Mouse (Mus musculus): Measurements from ENCODE around the gene Krt8. TPM values are rescaled to one million over a fixed set of nuclear protein-coding genes. Genes with fewer than 3 reads are reported as not detected.

Krt8 gene
- polyA plus RNA-seq, 1 experiment = 3,924 TPM

GRCm38 (mm10) chr15:101976023-101976422 is 28.3 kb downstream of the Krt8 start:
- H3K27ac ChIP-seq (ENCODE audit: insufficient read depth, low read depth, low read length) = peak overlapping the region; percentile 99
- H3K4me1 ChIP-seq (ENCODE audit: control insufficient read depth, insufficient read depth, insufficient read length, low read length) = peaks cover 51% of the 10 kb centered on the region

GRCm38 (mm10) chr15:101974083-101974845 is 30.0 kb downstream of the Krt8 start:
- no peaks in the 10 kb centered on the region for H3K27me3 ChIP-seq (ENCODE audit: control insufficient read depth, insufficient read depth, low read length)
- H3K4me1 ChIP-seq (ENCODE audit: control insufficient read depth, insufficient read depth, insufficient read length, low read length) = peaks cover 42% of the 10 kb centered on the region
- WGBS = 34% methylated on average over 16 of the region's 16 CpGs
- 0 out of 2 replicates have a peak overlapping the region, but pooled peaks have one; percentile 18 for H3K4me3 ChIP-seq (ENCODE audit: low read depth, low read length)
- no peaks in the 10 kb centered on the region for H3K36me3 ChIP-seq (ENCODE audit: control insufficient read depth, insufficient read depth, low read length)
- no peak for TF ChIP-seq CTCF (IDR thresholded peaks at IDR 0.05; ENCODE audit: extremely low read depth, insufficient read length, insufficient replicate concordance, low read depth, low read length)
- TF ChIP-seq POLR2A (IDR thresholded peaks at IDR 0.05; ENCODE audit: low read depth, low read length) = peak; percentile 47; the same call in 1 of the 2 replicates
- peak overlapping the region; percentile 95 for H3K27ac ChIP-seq (ENCODE audit: insufficient read depth, low read depth, low read length)

More at GRCm38 (mm10) chr15:101976023-101976422, 28.3 kb downstream of the Krt8 start:
- H3K4me3 ChIP-seq (ENCODE audit: low read depth, low read length) = no peak overlapping the region
- no peaks in the 10 kb centered on the region for H3K36me3 ChIP-seq (ENCODE audit: control insufficient read depth, insufficient read depth, low read length)
- TF ChIP-seq POLR2A (IDR thresholded peaks at IDR 0.05; ENCODE audit: low read depth, low read length) (no peak), CTCF (IDR thresholded peaks at IDR 0.05; ENCODE audit: extremely low read depth, insufficient read length, insufficient replicate concordance, low read depth, low read length) (no peak)
- WGBS = 33% methylated on average over 5 of the region's 5 CpGs
- no peaks in the 10 kb centered on the region for H3K27me3 ChIP-seq (ENCODE audit: control insufficient read depth, insufficient read depth, low read length)

GRCm38 (mm10) chr15:101973414-101974077 is 30.7 kb downstream of the Krt8 start:
- H3K4me3 ChIP-seq (ENCODE audit: low read depth, low read length) = no peak overlapping the region
- no peaks in the 10 kb centered on the region for H3K27me3 ChIP-seq (ENCODE audit: control insufficient read depth, insufficient read depth, low read length)
- peaks cover 40% of the 10 kb centered on the region for H3K4me1 ChIP-seq (ENCODE audit: control insufficient read depth, insufficient read depth, insufficient read length, low read length)
- WGBS = 12% methylated on average over 15 of the region's 15 CpGs
- H3K36me3 ChIP-seq (ENCODE audit: control insufficient read depth, insufficient read depth, low read length) = no peaks in the 10 kb centered on the region
- peak overlapping the region; percentile 95 for H3K27ac ChIP-seq (ENCODE audit: insufficient read depth, low read depth, low read length)
- peak; percentile 95 for TF ChIP-seq CTCF (IDR thresholded peaks at IDR 0.05; ENCODE audit: extremely low read depth, insufficient read length, insufficient replicate concordance, low read depth, low read length)
- no peak for TF ChIP-seq POLR2A (IDR thresholded peaks at IDR 0.05; ENCODE audit: low read depth, low read length)

- no peak overlapping the region for H3K27ac ChIP-seq (ENCODE audit: insufficient read depth, low read depth, low read length)
- TF ChIP-seq CTCF (IDR thresholded peaks at IDR 0.05; ENCODE audit: extremely low read depth, insufficient read length, insufficient replicate concordance, low read depth, low read length) = peak; percentile 65; the same call in 1 of the 2 replicates
- no peak for TF ChIP-seq POLR2A (IDR thresholded peaks at IDR 0.05; ENCODE audit: low read depth, low read length)
- H3K27me3 ChIP-seq (ENCODE audit: control insufficient read depth, insufficient read depth, low read length) = no peaks in the 10 kb centered on the region
- H3K4me3 ChIP-seq (ENCODE audit: low read depth, low read length) = no peak overlapping the region
- peaks cover 17% of the 10 kb centered on the region for H3K4me1 ChIP-seq (ENCODE audit: control insufficient read depth, insufficient read depth, insufficient read length, low read length)
- WGBS = 19% methylated on average over 4 of the region's 6 CpGs
- H3K36me3 ChIP-seq (ENCODE audit: control insufficient read depth, insufficient read depth, low read length) = no peaks in the 10 kb centered on the region
These were observed 33.7 kb downstream of the Krt8 start for GRCm38 (mm10) chr15:101970536-101970935.

GRCm38 (mm10) chr15:101966808-101967207 is 37.5 kb downstream of the Krt8 start:
- no peaks in the 10 kb centered on the region for H3K36me3 ChIP-seq (ENCODE audit: control insufficient read depth, insufficient read depth, low read length)
- TF ChIP-seq CTCF (IDR thresholded peaks at IDR 0.05; ENCODE audit: extremely low read depth, insufficient read length, insufficient replicate concordance, low read depth, low read length) (no peak), POLR2A (IDR thresholded peaks at IDR 0.05; ENCODE audit: low read depth, low read length) (no peak)
- 43% methylated on average over 8 of the region's 8 CpGs for WGBS
- no peaks in the 10 kb centered on the region for H3K27me3 ChIP-seq (ENCODE audit: control insufficient read depth, insufficient read depth, low read length)
- H3K27ac ChIP-seq (ENCODE audit: insufficient read depth, low read depth, low read length) = no peak overlapping the region
- no peaks in the 10 kb centered on the region; the same call in 1 of the 2 replicates for H3K4me1 ChIP-seq (ENCODE audit: control insufficient read depth, insufficient read depth, insufficient read length, low read length)
- no peak overlapping the region for H3K4me3 ChIP-seq (ENCODE audit: low read depth, low read length)

GRCm38 (mm10) chr15:101958891-101959290 is 45.4 kb downstream of the Krt8 start:
- 89% methylated on average over 3 of the region's 3 CpGs for WGBS

GRCm38 (mm10) chr15:101954187-101954586 is 50.1 kb downstream of the Krt8 start, which contains the start of gene Krt78:
Gene Krt78, minus strand, starts transcription at chr15:101954287.
- no peaks in the 10 kb centered on the region for H3K4me1 ChIP-seq (ENCODE audit: control insufficient read depth, insufficient read depth, insufficient read length, low read length)
- no peaks in the 10 kb centered on the region for H3K36me3 ChIP-seq (ENCODE audit: control insufficient read depth, insufficient read depth, low read length)
- 91% methylated on average over 9 of the region's 9 CpGs for WGBS
- no peak within 1 kb of the TSS for H3K4me3 ChIP-seq (ENCODE audit: low read depth, low read length)
- no peak for TF ChIP-seq CTCF (IDR thresholded peaks at IDR 0.05; ENCODE audit: extremely low read depth, insufficient read length, insufficient replicate concordance, low read depth, low read length)
- no peak for TF ChIP-seq POLR2A (IDR thresholded peaks at IDR 0.05; ENCODE audit: low read depth, low read length)
- no peaks in the 10 kb centered on the region; the same call in 1 of the 2 replicates for H3K27me3 ChIP-seq (ENCODE audit: control insufficient read depth, insufficient read depth, low read length)
- H3K27ac ChIP-seq (ENCODE audit: insufficient read depth, low read depth, low read length) = no peak within 1 kb of the TSS

More at GRCm38 (mm10) chr15:101958891-101959290, 45.4 kb downstream of the Krt8 start:
- Histone ChIP-seq H3K36me3 (ENCODE audit: control insufficient read depth, insufficient read depth, low read length) (no peaks in the 10 kb centered on the region), H3K27me3 (ENCODE audit: control insufficient read depth, insufficient read depth, low read length) (no peaks in the 10 kb centered on the region), H3K4me1 (ENCODE audit: control insufficient read depth, insufficient read depth, insufficient read length, low read length) (no peaks in the 10 kb centered on the region), H3K27ac (ENCODE audit: insufficient read depth, low read depth, low read length) (no peak overlapping the region), H3K4me3 (ENCODE audit: low read depth, low read length) (no peak overlapping the region)
- TF ChIP-seq CTCF (IDR thresholded peaks at IDR 0.05; ENCODE audit: extremely low read depth, insufficient read length, insufficient replicate concordance, low read depth, low read length) = no peak
- no peak for TF ChIP-seq POLR2A (IDR thresholded peaks at IDR 0.05; ENCODE audit: low read depth, low read length)

All from small intestine, adult 2 months (tissue).